Mouse (Mus musculus) brain, adult 2 months (tissue): ENCODE results near the gene Zfp553.

ENCODE experiments used
- DNase-seq: peaks from one replicate; pipeline ENCODE4 v3.0.0; 2011; ENCODE audit warnings: low read depth, low spot score

Gene Zfp553

DNA sequence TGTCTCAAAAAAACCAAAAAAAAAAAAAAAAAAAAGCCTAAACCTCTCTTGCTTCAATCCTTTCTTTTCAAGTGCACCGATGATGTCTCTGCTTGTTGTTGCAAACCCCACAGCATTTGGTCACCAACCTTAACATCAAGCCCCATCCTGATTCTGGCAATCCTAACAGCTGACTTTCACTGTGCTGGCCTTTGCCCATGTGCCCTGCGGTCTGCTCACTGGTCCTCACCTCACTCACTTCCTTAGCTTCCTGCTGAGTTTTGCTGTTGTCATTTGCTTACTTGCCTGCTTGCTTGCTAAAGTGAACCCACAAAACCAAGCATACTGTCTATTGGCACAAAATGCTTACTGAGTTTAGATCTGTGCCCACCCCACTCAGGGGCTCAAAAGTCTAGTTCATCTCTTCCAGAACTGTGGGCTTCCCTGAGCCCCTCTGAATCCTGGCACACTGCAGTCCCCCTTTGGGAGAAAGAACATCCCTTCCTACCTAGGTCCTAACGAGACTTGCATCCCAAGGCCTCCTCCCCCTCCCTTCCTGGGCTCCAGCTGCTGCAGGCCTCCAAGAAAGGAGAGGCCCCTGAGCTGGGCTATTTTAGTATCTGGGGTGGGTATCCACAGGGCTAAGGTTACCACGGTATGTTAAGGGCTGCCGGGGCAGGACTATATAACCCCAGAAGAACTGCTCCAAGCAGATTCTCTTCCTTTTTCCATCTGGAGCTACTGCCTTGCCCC is 21.7 kb upstream of the Zfp553 start:
- DNase-seq, result no peak

DNA sequence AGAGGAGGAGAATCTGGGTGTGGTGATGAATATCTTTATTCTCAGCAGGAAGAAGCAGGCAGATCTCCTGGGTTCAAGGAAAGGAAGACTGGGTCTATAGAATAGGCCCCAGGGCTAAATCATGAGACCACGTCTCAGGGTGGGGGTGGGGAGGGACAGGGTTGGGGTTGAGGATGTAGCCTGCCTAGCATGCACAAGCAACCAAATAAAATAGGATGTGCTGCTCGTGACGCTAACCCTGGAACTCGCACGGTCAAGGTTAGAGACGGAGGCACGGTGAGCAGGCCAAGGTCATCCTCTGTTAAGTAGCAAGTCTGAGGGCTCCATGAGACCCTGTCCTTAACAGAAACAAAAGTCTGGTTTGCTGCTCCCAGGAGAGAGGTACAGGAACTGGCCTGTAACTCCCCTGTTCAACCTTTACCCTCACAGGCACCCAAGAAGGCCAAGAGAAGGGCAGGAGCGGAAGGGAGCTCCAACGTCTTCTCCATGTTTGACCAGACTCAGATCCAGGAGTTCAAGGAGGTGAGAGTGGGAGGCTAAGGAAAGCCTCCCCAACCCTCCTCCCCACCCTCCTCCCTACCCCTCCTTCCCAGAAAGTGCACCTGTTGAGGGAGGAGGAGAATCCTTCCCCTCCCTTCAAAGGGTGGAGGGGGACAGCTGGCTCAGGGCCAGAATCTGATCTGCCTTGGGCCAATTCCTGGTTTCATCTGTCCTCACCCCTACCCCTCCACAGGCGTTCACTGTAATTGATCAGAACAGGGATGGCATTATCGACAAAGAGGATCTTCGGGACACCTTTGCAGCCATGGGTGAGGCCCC is 20.2 kb upstream of the Zfp553 start:
- DNase-seq, result no peak

DNA sequence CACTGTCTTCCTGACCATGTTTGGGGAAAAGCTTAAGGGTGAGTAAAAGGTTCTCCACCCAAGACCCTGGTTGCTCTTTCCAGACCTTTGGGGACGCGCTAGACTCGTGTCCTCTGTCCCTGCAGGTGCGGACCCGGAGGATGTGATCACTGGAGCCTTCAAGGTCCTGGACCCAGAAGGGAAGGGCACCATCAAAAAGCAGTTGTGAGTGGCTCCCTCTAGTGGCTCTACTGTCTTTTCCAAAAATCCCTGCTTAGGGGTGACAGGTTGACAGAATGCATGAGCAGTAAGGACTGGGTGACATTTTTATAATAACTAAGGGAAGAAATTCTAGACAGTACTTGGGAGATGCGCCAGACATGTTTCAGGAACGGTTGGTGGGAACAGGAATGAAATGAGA is 19.4 kb upstream of the Zfp553 start:
- peak; percentile 72 for DNase-seq

DNA sequence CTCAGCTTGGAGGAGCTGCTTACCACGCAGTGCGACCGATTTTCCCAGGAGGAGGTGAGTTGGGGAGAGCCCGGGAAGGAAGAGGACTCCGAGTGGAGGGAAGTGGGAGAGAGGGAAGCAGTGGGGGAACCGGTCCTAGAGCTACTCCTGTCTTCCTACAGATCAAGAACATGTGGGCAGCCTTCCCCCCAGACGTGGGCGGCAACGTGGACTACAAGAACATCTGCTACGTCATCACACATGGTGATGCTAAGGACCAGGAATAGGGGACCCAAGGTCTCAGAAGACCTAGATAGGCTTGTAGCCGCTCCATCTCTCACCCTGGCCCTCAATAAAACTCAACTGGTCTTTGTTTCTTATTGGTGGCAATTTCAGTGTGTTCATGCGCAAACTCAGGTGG is 18.9 kb upstream of the Zfp553 start:
- no peak for DNase-seq

DNA sequence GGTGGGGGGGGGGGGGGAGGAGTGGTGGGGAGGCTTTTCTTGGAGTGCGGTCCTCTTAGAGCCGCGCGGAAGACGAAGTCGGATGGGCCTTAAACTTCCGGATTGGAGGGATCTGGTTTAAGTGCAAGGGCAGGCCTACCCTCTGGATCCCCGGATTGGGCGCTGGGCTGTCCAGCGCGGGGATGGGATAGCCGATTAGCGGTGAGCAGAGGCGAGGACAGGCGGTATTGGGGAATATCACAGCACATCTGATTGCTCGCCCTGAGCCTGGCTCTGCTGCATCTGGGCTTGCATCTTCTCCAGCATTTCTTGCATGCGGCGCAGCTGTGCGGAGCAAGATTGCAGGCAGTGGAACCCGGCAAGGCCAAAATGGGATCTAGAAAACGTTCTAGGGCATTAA is 18.3 kb upstream of the Zfp553 start:
- DNase-seq, result no peak

DNA sequence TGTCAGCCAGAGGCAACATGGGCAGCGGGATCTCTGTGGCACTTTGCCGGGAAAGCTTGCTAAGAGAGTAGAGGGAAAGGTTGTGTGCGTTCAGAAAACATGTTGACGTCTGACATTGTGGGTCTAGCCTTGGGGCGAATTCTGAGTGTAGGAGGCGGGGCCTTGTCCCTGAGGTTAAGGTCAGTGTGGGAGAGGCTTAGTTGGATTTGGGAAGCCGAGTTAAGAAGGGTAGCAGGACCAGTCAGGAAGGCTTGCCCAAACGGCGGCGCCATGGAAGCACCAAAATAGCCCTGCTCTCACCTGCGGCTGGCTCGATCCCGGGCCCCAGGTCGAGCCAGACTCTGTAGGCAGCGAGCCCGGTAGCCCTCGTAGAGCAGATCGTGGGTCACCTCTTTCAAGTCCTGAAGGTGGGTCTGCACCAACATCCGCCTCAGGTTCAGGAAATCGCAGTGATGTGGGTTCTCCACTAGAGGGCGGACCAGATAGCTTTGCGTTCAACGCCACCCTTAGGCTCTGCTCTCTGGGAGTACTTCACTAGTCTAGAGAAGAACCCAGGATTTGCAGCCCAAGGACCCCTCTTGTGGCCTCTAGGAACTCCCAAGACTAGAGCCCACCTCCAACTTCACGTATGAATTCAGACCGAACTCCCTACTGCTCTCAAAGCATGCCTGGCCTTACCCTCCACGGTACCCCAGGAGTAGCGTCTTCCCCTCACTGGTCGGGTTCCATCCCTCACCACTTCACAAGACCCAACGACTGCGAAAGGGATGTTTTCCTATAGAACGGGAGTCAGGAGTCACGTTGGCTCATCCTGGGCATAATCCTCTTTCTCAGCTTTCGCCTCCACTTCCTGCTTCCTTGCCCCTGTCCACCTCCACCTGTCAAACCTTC is 17.6 kb upstream of the Zfp553 start:
- DNase-seq, result peak; percentile 83

DNA sequence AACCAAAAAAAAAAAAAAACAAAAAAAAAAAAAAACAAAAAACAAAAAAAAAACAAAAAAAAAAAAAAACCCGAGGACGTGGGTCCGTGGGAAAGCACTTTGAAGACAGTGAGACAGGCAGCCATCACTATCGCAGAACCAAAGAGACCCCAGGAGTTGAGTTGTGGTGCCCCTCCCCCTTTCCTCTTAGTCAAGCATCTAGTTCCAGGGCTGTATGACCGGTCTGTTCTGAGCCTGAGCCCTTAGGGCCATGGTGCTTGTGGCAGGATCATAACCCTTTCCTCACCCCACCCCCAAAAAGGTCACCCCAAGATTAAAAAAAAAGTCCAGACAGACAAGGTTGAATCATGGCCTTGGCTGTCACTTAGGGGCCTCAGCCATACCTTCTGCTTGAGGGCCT is 16.6 kb upstream of the Zfp553 start:
- no peak for DNase-seq

DNA sequence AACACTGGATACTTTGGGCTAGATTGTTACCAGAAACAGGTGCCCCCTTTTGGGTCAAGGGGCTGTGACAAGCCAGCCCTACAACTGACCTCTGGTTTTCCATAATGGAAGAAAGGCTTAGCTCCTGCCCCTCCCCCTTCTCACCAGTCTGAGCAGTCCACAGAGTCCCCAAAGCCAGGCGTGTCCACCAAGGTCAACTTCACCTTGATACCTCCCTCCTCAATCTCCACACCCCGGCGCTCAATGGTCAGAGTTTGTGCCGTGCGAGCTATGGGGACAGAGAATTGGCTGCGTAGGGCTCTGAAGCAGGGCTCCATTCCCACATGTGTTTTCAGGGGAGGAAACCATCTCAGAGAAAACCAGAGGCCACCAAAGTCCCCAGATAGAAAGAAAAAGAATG is 15.4 kb upstream of the Zfp553 start:
- no peak for DNase-seq

DNA sequence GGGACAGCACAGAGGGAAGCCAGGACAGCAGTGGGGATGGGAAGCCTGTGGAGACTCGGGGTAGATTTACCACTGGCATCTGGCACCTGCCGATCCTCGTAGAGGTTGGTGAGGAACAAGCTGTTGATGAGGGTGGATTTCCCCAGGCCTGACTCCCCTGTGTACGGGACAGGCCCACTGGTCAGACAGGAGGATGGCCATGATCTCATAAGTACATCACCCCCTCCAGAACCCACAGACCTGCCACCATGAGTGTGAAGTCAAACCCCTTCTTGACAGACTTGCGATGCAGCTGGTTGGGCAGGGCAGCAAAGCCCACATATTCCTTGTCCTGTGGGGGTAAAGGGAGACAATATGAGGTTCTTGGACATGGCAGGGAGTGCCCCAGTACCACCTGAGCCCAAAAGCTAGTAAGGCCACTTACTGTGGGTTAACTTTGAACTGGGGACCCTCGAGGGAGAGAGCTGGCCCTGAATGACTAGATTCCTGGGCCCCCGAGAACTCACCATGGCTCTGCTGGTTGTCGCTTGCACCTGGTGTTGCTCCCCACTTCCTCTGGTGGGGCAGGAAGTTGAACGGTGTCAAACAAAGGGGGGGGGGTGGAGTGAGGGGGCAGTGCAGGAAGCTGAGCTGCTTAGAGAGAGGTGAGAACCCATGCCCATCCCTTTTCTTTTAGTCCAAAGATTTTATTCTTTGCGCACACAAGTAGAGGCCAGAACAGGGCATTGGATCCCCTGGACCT is 14.8 kb upstream of the Zfp553 start:
- no peak for DNase-seq

DNA sequence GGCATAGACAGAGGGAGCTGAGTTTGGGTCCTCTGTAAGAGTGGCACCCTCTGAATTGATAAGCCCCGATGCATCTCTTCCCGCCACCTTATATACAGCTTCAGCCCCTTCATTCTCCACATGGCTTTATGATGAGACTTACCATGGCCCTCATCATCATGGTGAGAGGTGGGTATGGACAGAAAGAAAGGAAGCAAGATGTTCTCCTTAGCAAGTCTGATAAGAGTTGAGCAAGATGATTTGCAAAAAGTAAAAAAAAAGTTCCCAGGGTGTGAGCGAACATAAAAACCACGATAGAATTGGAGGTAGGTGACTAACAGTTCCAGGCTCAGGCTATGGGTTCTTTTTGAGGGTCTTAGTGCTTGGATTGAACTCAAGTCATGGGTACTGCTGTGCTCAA is 14.2 kb upstream of the Zfp553 start:
- no peak for DNase-seq

DNA sequence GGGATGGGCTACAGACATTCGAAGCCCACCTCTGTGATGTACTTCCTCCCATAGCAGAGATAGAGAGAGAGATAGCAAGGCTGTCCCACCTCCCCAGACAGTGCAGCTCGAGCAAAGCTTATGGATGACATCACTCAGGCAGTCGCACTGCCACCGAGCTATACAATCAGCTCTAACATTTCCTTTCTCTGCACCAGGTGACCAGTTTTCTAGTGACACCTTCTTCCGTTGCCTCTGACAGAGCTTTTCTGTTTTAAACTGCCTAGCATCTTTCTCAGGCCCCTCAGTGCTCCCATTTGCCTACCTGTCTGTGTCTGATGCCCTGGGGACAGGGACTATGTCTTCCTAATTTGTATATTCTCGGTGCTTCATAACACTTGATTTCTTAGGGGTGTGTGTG is 12.4 kb upstream of the Zfp553 start:
- DNase-seq, result no peak

DNA sequence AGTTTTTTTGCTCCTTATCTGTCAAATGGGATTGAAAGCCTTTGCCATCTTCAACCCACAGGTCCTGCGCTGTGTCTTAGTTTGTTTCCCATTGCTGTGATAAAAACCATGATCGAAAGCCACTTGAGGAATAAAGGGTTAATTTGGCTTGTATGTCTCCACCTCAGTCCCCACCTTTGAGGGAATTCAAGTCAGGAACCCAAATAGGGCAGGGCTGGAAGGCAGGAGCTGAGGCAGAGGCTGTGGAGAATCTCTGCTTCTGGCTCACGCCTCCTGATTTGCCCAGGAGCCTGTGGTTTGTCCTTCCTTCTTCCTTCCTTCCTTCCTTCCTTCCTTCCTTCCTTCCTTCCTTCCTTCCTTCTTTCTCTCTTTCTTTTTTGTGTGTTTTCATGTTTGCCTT is 9.8 kb upstream of the Zfp553 start:
- DNase-seq, result no peak

DNA sequence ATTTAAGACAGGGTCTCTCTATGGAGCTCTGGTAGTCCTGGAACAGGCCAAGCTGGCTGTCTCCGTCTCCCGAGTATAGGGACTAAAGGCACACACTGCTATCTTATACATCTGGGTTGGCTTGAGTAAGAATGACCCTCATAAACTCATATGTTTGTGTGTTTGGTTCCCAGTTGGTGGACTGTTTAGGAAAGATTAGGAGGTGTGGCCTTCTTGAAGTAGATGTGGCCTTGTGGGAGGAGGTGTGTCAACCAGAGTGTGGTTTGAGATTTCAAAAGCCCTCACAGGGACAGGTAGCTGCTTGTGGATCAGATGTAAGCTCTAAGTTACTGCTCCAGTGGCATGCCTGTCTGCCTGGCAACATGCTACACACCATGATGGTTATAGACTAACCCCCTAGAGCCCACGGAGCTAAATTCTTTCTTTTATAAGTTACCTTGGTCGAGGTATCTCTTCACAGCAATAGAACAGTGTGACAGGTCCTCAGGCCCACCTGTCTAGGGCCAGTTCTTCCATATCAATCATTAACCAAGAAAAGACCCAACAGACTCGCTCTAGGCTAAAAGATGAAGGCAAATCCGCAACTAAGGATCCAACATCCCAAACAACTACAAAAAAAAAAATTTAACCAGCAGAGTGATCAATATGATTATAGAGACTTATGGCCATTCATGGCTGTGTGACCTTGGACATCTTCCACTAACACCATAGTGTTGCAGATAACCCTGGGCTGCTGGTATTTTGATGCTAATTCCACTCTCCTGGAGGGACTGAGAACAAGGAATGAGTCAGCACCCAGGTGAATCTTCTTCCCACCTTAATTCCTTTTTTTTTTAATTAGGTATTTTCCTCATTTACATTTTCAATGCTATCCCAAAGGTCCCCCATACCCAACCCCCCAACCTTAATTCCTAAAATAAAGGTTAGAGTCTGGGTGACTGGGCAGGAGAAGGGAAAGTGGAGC is 9.1 kb upstream of the Zfp553 start:
- DNase-seq, result no peak

DNA sequence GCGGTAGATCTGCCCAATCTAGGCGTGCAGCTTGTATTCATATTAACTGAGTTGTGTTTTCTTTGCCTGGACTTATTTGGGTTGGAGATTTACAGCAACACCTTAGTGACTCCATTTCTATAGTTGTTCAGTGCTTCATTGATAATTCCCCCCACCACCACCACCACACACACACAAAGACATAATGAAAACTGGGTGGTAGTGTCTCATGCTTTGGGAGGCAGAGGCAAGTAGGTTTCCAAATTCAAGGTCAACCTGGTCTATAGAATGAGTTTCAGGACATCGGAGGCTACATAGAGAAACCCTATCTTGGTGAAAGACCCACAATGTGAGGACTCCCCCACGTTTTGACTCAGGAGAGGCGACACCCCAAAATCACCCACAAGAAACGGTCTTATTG is 8.2 kb upstream of the Zfp553 start:
- no peak for DNase-seq

DNA sequence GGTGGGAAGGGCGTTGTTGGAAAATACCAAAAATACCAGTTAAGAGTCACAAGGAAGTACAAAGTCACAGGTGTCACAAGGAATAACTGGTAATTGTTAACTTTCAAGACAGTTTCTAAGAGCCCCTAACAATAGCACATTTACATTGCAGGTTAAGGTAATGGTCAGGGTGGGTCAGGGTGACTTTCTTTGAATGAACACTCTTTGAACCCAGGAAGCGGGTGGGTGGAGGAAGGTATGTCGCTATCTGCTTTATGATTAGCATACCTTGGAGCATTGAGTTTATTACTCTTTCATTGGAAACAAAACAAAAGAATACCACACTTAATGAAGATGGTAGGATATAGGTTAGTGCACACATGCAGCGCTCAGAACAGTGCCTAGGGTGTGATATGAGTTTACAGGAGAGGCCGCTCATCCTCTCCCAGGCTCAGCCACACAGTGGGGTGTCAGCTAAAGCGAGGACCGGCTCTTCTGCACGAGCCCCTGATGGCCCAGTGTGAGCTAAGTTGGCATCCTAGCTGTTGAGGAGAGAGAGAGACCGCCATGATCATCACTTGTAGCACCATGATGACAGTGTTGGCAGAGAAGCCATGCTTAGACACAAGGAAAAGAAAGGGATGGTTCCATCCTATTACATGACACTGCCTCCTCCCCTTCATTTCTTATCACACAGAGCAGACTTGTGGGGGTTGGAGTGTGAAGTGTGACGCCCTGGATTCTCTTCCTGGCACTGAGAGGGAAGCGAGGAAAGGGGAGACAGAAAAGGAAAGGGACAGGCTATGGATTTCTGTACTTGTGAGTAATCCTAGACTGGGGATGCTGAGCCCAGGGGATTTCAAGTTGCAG is 7.5 kb upstream of the Zfp553 start:
- DNase-seq, result peak; percentile 72

DNA sequence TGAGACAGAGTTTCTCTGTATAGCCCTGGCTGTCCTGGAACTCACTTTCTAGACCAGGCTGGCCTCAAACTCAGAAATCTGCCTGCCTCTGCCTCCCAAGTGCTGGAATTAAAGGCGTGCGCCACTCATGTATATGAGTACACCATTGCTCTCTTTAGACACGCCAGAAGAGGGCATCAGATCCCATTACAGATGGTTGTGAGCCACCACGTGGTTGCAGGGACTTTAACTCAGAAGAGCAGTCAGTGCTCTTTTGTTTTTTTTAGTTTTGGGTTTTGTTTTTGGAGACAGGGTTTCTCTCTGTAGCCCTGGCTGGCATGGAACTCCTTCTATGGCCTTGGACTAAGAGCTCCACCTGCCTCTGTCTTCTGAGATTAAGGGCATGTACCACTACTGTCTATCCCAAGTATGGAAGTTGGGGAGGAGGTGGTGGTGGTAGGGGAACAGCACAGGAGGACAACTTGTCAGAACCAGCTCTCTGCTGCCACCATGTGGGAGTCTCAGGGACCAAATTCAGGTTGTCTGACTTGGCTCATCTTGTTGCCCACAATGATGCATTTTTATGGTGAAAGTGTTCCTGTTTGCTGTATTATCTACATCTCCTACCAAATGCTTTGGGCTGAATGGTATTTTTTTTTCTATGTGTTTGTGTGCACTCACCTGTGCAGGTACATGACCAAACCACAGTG is 4.1 kb upstream of the Zfp553 start:
- peak; percentile 94 for DNase-seq

DNA sequence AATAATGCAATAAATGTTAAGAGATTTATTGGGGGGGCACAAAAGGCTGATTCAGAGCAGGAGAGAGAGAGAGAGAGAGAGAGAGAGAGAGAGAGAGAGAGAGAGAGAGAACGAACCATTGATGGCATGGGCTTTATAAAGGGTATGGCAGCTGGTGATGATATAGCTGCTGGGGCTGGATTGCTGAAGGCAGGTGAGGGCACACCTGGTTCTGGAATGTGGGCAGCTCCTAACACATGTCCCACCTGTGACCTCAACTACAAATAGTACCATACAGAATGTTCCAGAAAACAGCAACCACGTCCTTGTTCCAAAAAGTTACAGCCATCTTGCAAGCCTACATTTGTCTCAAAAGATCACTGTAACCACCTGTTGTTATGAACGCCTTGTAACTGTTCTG is 1.5 kb upstream of the Zfp553 start:
- DNase-seq, result no peak

DNA sequence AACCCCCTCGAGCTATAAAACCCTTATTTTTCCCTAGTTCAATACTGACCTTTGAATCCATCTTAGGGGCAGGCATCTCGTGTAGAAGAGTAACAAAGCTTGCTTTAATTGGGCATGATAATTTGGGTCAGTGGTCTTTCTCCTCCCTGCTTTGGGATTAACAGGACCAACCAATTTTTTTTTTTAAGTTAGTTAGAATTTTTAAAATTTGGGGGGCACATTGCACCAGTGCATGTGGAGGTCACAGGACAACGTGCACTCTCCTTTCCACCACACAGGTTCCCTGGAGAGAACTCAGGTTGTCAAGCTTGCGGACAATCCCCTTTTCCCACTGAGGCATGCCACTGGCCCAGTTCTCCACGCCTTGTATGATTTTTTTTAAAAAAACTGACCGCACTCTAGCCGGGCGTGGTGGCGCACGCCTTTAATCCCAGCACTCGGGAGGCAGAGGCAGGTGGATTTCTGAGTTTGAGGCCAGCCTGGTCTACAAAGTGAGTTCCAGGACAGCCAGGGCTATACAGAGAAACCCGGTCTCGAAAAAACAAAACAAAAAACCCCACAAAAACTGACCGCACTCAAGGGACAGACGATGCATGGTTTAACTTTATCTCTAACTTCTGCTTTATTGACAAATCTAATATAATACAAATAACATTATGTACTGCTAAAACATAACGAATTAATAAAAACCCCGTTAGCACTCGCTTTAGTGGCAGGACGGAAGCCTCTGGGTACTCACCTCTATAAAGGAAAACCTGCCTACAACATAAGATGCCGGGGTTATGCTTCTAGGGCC is 837 bp upstream of the Zfp553 start:
- no peak for DNase-seq
